Comparison of ENCODE assay signal across 8 mouse cellular contexts in genomic region chr2:163716448-163716847, GRCm38 (mm10). TPM values are rescaled to one million over a fixed set of nuclear protein-coding genes. Genes with fewer than 3 reads are reported as not detected.
A peak's percentile ranks its signal among the peaks of the same experiment; 100 is the strongest.
DNase-seq lines count a peak whose midpoint lies in the region; ATAC-seq and TF ChIP-seq lines count a peak whose summit lies in the region.

No protein-coding gene starts in this region.

- H3K4me3 ChIP-seq in hindbrain, embryonic 14.5 days (replicated peaks; ENCODE audit: low read length): no peak overlapping the region
- H3K4me3 ChIP-seq in hindbrain, postnatal 0 days (ENCODE audit: low read length): no peak overlapping the region
- no peak overlapping the region for H3K4me3 ChIP-seq in bone marrow, adult 2 months (replicated peaks; ENCODE audit: control insufficient read depth, low read depth, low read length)
- no peak overlapping the region for H3K4me3 ChIP-seq in embryonic facial prominence, embryonic 15.5 days (replicated peaks)

- no peak overlapping the region for H3K27ac ChIP-seq in hindbrain, embryonic 14.5 days
- no peak overlapping the region for H3K27ac ChIP-seq in hindbrain, postnatal 0 days
- peak overlapping the region; percentile 36 for H3K27ac ChIP-seq in bone marrow, adult 2 months (ENCODE audit: control insufficient read depth, insufficient read depth, low read depth, low read length, poor library complexity)
- H3K27ac ChIP-seq in embryonic facial prominence, embryonic 15.5 days (replicated peaks): peak overlapping the region; percentile 56

- TF ChIP-seq POLR2A in bone marrow, adult 2 months (IDR thresholded peaks at IDR 0.05; ENCODE audit: borderline replicate concordance, control insufficient read depth, low read depth, low read length): no peak

- DNase-seq in hindbrain, embryonic 14.5 days (ENCODE audit: low spot score): no peak
- no peak for DNase-seq in hindbrain, postnatal 0 days (ENCODE audit: low spot score)
- peak; percentile 49 for DNase-seq in lung, postnatal 36 days
- DNase-seq in adrenal gland, postnatal 10 days: no peak
- DNase-seq in cerebellum, adult 9-11 months: no peak

- H3K27me3 ChIP-seq in hindbrain, embryonic 14.5 days (ENCODE audit: control insufficient read depth, insufficient read depth, low read length): no peaks in the 10 kb centered on the region
- H3K27me3 ChIP-seq in hindbrain, postnatal 0 days (ENCODE audit: insufficient read depth, low read length): no peaks in the 10 kb centered on the region
- no peaks in the 10 kb centered on the region for H3K27me3 ChIP-seq in embryonic facial prominence, embryonic 15.5 days

- no peak for TF ChIP-seq CTCF in hindbrain, postnatal 0 days (IDR thresholded peaks at IDR 0.05; ENCODE audit: low read depth)
- TF ChIP-seq CTCF in bone marrow, adult 2 months (IDR thresholded peaks at IDR 0.05; ENCODE audit: control insufficient read depth, insufficient read depth, low read length): 0 out of 2 replicates have a peak, but pooled peaks have one; percentile 5

- H3K4me2 ChIP-seq in hindbrain, embryonic 14.5 days (replicated peaks): no peak overlapping the region
- no peak overlapping the region for H3K4me2 ChIP-seq in hindbrain, postnatal 0 days (ENCODE audit: low read depth, low read length)
- no peak overlapping the region for H3K4me2 ChIP-seq in embryonic facial prominence, embryonic 15.5 days (replicated peaks)

- ATAC-seq in hindbrain, embryonic 14.5 days (ENCODE audit: low FRiP score): no peak
- no peak for ATAC-seq in hindbrain, postnatal 0 days
- ATAC-seq in embryonic facial prominence, embryonic 15.5 days (ENCODE audit: insufficient number of reproducible peaks, low FRiP score, low TSS enrichment, low read depth): no peak
- ATAC-seq in megakaryocyte-erythroid progenitor cell, adult 5-6 weeks (replicated peaks; ENCODE audit: low FRiP score, low TSS enrichment, poor library complexity, severe bottlenecking): no peak

- peaks cover 5% of the 10 kb centered on the region; the same call in 1 of the 2 replicates for H3K4me1 ChIP-seq in hindbrain, embryonic 14.5 days (replicated peaks; ENCODE audit: control insufficient read depth, insufficient read depth, low read length)
- H3K4me1 ChIP-seq in hindbrain, postnatal 0 days (ENCODE audit: insufficient read depth, low read length): peaks cover 8% of the 10 kb centered on the region; the same call in 1 of the 2 replicates
- peaks cover 17% of the 10 kb centered on the region for H3K4me1 ChIP-seq in bone marrow, adult 2 months (ENCODE audit: control insufficient read depth, insufficient read depth, low read length)
- peaks cover 25% of the 10 kb centered on the region for H3K4me1 ChIP-seq in embryonic facial prominence, embryonic 15.5 days

- H3K9me3 ChIP-seq in hindbrain, embryonic 14.5 days (ENCODE audit: control insufficient read depth, low read length): no peaks in the 10 kb centered on the region
- H3K9me3 ChIP-seq in hindbrain, postnatal 0 days (ENCODE audit: low read length): no peaks in the 10 kb centered on the region
- H3K9me3 ChIP-seq in embryonic facial prominence, embryonic 15.5 days (replicated peaks): no peaks in the 10 kb centered on the region

- WGBS in hindbrain, embryonic 14.5 days: 66% methylated on average over 8 of the region's 8 CpGs
- 71% methylated on average over 8 of the region's 8 CpGs for WGBS in hindbrain, postnatal 0 days
- 33% methylated on average over 8 of the region's 8 CpGs for WGBS in bone marrow, adult 2 months
- 54% methylated on average over 8 of the region's 8 CpGs for WGBS in embryonic facial prominence, embryonic 15.5 days

- H3K9ac ChIP-seq in hindbrain, embryonic 14.5 days: peak overlapping the region; percentile 11; the same call in 1 of the 2 replicates
- no peak overlapping the region for H3K9ac ChIP-seq in hindbrain, postnatal 0 days (replicated peaks; ENCODE audit: low read length)
- no peak overlapping the region for H3K9ac ChIP-seq in embryonic facial prominence, embryonic 15.5 days

- H3K36me3 ChIP-seq in hindbrain, embryonic 14.5 days (replicated peaks; ENCODE audit: control insufficient read depth, insufficient read depth): 0 out of 2 replicates have a peak, but pooled peaks cover 2% of the 10 kb centered on the region
- no peaks in the 10 kb centered on the region for H3K36me3 ChIP-seq in hindbrain, postnatal 0 days (ENCODE audit: insufficient read depth, low read length)
- 0 out of 2 replicates have a peak, but pooled peaks cover 5% of the 10 kb centered on the region for H3K36me3 ChIP-seq in embryonic facial prominence, embryonic 15.5 days

RNA-seq across cellular contexts. Expression of gene Ada, which starts 33.6 kb away (rescaled TPM):
- 3.0 and 3.3 TPM in 2 replicates for polyA plus RNA-seq in hindbrain, embryonic 14.5 days (2014; fragmentation: Nextera tagmentation; extraction: Ambion mirVana)
- total RNA-seq in hindbrain, postnatal 0 days (2014; rRNA removed): 2.2 and 3.4 TPM in 2 replicates
- polyA plus RNA-seq in hindbrain, postnatal 0 days (2015; fragmentation: Nextera tagmentation; extraction: Ambion mirVana): 3.2 and 3.4 TPM in 2 replicates
- polyA plus RNA-seq in bone marrow, adult 2 months (2011; ENCODE audit: insufficient read depth, insufficient read length, low replicate concordance, missing spikeins): 4.0 and 14.9 TPM in 2 replicates
- 8.1 and 8.4 TPM in 2 replicates for polyA plus RNA-seq in embryonic facial prominence, embryonic 15.5 days (2015; fragmentation: Nextera tagmentation; extraction: Ambion mirVana)
- total RNA-seq in adrenal gland, postnatal 10 days (2021): 1 to 10 TPM; 3.8 to 4.0 TPM
- 8.0 and 10.6 TPM in 2 replicates for total RNA-seq in megakaryocyte-erythroid progenitor cell, adult 5-6 weeks (2014; fragmentation: Nextera tagmentation)
- 9.1 and 14.4 TPM in 2 replicates for total RNA-seq in megakaryocyte-erythroid progenitor cell, adult 5-6 weeks (2017)

RNA-seq across cellular contexts. Expression of gene Pkig, which starts 58.3 kb away (rescaled TPM):
- polyA plus RNA-seq in hindbrain, embryonic 14.5 days (2014; fragmentation: Nextera tagmentation; extraction: Ambion mirVana): 107 and 117 TPM in 2 replicates
- total RNA-seq in hindbrain, postnatal 0 days (2014; rRNA removed): 70.8 and 95.2 TPM in 2 replicates
- 136 and 141 TPM in 2 replicates for polyA plus RNA-seq in hindbrain, postnatal 0 days (2015; fragmentation: Nextera tagmentation; extraction: Ambion mirVana)
- 109 and 152 TPM in 2 replicates for polyA plus RNA-seq in bone marrow, adult 2 months (2011; ENCODE audit: insufficient read depth, insufficient read length, low replicate concordance, missing spikeins)
- 152 and 155 TPM in 2 replicates for polyA plus RNA-seq in embryonic facial prominence, embryonic 15.5 days (2015; fragmentation: Nextera tagmentation; extraction: Ambion mirVana)
- total RNA-seq in adrenal gland, postnatal 10 days (2021): 10 to 100 TPM; 46.9 to 60.8 TPM
- 92.1 and 105 TPM in 2 replicates for total RNA-seq in megakaryocyte-erythroid progenitor cell, adult 5-6 weeks (2014; fragmentation: Nextera tagmentation)
- 38.2 and 70.3 TPM in 2 replicates for total RNA-seq in megakaryocyte-erythroid progenitor cell, adult 5-6 weeks (2017)

Comparison
In these comparisons a context has a peak if more than half of its experiments do, and no peak if none do; other contexts are left out.
1. H3K27ac ChIP-seq: peak in bone marrow, adult 2 months (single experiment) and embryonic facial prominence, embryonic 15.5 days (single experiment); none in hindbrain, embryonic 14.5 days (single experiment) and hindbrain, postnatal 0 days (single experiment).